Mouse (Mus musculus): Measurements from ENCODE around the gene Zfp616. TPM values are rescaled to one million over a fixed set of nuclear protein-coding genes. Genes with fewer than 3 reads are reported as not detected.
A peak's percentile ranks its signal among the peaks of the same experiment; 100 is the strongest.

Gene Zfp616
- total RNA-seq (2012; rRNA removed) = not detected in 2 replicates

DNA sequence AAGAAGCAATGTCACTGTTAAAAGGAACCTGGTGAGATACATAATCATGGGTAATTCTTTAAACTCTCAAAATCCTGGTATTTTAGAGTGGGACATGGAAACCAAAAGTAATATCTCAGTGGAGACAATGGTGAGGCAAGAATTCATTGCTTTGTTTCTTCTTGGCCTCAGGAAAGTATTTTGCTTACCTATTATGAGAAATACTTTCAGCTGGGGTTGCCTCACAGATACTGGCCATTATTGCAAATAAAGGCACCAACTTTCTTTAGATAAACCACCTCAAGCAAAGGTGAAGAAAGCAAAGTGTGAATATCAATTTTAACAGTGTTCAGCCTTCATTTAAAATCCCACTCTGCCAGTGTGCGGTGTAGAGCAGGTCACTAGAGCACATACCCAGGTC is at the start of gene Zfp616:
Gene Zfp616 (plus strand): TSS at position 301 of the 400 bp plus-strand sequence.
- H3K36me3 ChIP-seq (ENCODE audit: control insufficient read depth, insufficient read depth, low read length, poor library complexity, severe bottlenecking) = no peaks in the 10 kb centered on the region
- H3K9me3 ChIP-seq (ENCODE audit: control insufficient read depth, insufficient read depth, low read depth, low read length) = no peaks in the 10 kb centered on the region
- DNase-seq (ENCODE audit: low read depth, low spot score) = no peak
- H3K27ac ChIP-seq (ENCODE audit: insufficient read depth, low read depth, low read length, poor library complexity, severe bottlenecking) = no peak within 1 kb of the TSS
- H3K4me3 ChIP-seq (ENCODE audit: insufficient read depth in 1 of 2, low read depth in 1 of 2, low read length in 2 of 2, poor library complexity in 1 of 2, severe bottlenecking in 1 of 2) = no peak within 1 kb of the TSS
- H3K4me1 ChIP-seq (ENCODE audit: control insufficient read depth in 2 of 2, insufficient read depth in 2 of 2, low read length in 2 of 2, poor library complexity in 1 of 2) = no peaks in the 10 kb centered on the region
- in situ Hi-C loops (cut with MboI; ENCODE audit: low sequenced_read_pairs in 2 of 2, unreplicated experiment in 2 of 2) = no loop called here
- H3K9ac ChIP-seq (ENCODE audit: insufficient read depth, low read depth, low read length, poor library complexity, severe bottlenecking) = no peak within 1 kb of the TSS
- TF ChIP-seq ZNF384 (IDR thresholded peaks at IDR 0.05; ENCODE audit: low read depth, low read length) (no peak), HCFC1 (IDR thresholded peaks at IDR 0.05; ENCODE audit: borderline replicate concordance, insufficient read depth, low read length) (no peak), MAFK (IDR thresholded peaks at IDR 0.05; ENCODE audit: insufficient read depth, low read depth, low read length) (no peak), ZC3H11A (IDR thresholded peaks at IDR 0.05; ENCODE audit: borderline replicate concordance, low read depth, low read length) (no peak), CHD2 (IDR thresholded peaks at IDR 0.05; ENCODE audit: low read depth, low read length) (no peak)

GRCm38 (mm10) chr11:74051347-74051746 is 18.4 kb upstream of the Zfp616 start:
- TF ChIP-seq HCFC1 (IDR thresholded peaks at IDR 0.05; ENCODE audit: borderline replicate concordance, insufficient read depth, low read length) (no peak), ZNF384 (IDR thresholded peaks at IDR 0.05; ENCODE audit: low read depth, low read length) (no peak), CHD2 (IDR thresholded peaks at IDR 0.05; ENCODE audit: low read depth, low read length) (no peak), MAFK (IDR thresholded peaks at IDR 0.05; ENCODE audit: insufficient read depth, low read depth, low read length) (no peak), ZC3H11A (IDR thresholded peaks at IDR 0.05; ENCODE audit: borderline replicate concordance, low read depth, low read length) (no peak)
- peak; percentile 6 for DNase-seq (ENCODE audit: low read depth, low spot score)
- H3K4me3 ChIP-seq (ENCODE audit: insufficient read depth in 1 of 2, low read depth in 1 of 2, low read length in 2 of 2, poor library complexity in 1 of 2, severe bottlenecking in 1 of 2) = no peak overlapping the region
- no peak overlapping the region for H3K9ac ChIP-seq (ENCODE audit: insufficient read depth, low read depth, low read length, poor library complexity, severe bottlenecking)
- no peaks in the 10 kb centered on the region for H3K36me3 ChIP-seq (ENCODE audit: control insufficient read depth, insufficient read depth, low read length, poor library complexity, severe bottlenecking)
- no peaks in the 10 kb centered on the region for H3K9me3 ChIP-seq (ENCODE audit: control insufficient read depth, insufficient read depth, low read depth, low read length)
- no peaks in the 10 kb centered on the region for H3K4me1 ChIP-seq (ENCODE audit: control insufficient read depth in 2 of 2, insufficient read depth in 2 of 2, low read length in 2 of 2, poor library complexity in 1 of 2)
- no peak overlapping the region for H3K27ac ChIP-seq (ENCODE audit: insufficient read depth, low read depth, low read length, poor library complexity, severe bottlenecking)
- in situ Hi-C loops (cut with MboI; ENCODE audit: low sequenced_read_pairs in 2 of 2, unreplicated experiment in 2 of 2) = loop anchor here in 1 of 2 experiments (10.0 kb wide), 1 partner anchor 313 kb away; the partner anchor contains the start of gene Olfr412

DNA sequence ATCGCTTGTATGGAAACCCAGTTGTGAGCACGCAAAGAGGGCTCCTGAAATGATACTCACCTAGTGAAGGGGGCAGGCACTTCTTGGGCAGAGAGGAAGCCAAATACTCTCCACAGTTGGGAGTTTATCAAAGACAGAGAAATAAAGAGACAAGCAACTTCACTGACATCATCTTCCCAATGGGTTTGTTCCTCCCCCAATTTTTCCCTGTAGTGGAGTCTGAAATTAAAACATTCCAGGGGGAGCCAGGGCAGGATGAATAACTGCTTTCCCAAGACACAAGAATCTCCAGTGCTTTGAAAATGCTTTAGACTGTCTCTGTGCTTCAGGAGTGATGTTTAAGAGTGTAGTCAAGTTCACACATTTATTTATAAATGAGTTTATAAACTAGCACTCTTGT is 13.3 kb upstream of the Zfp616 start, which contains the start of the genes Olfr139 and Olfr399:
Gene Olfr139 (minus strand): TSS at position 101 of the 400 bp plus-strand sequence.
Gene Olfr399 (minus strand): TSS at position 165 of the 400 bp plus-strand sequence.
- in situ Hi-C loops (cut with MboI; ENCODE audit: low sequenced_read_pairs in 2 of 2, unreplicated experiment in 2 of 2) = loop anchor here in 1 of 2 experiments (10.0 kb wide), 1 partner anchor 308 kb away; the partner anchor contains the start of gene Olfr412
- Histone ChIP-seq H3K36me3 (ENCODE audit: control insufficient read depth, insufficient read depth, low read length, poor library complexity, severe bottlenecking) (no peaks in the 10 kb centered on the region), H3K4me3 (ENCODE audit: insufficient read depth in 1 of 2, low read depth in 1 of 2, low read length in 2 of 2, poor library complexity in 1 of 2, severe bottlenecking in 1 of 2) (no peak within 1 kb of the TSS), H3K27ac (ENCODE audit: insufficient read depth, low read depth, low read length, poor library complexity, severe bottlenecking) (no peak within 1 kb of the TSS), H3K9me3 (ENCODE audit: control insufficient read depth, insufficient read depth, low read depth, low read length) (no peaks in the 10 kb centered on the region), H3K9ac (ENCODE audit: insufficient read depth, low read depth, low read length, poor library complexity, severe bottlenecking) (no peak within 1 kb of the TSS), H3K4me1 (ENCODE audit: control insufficient read depth in 2 of 2, insufficient read depth in 2 of 2, low read length in 2 of 2, poor library complexity in 1 of 2) (no peaks in the 10 kb centered on the region)
- TF ChIP-seq CHD2 (IDR thresholded peaks at IDR 0.05; ENCODE audit: low read depth, low read length) (no peak), ZC3H11A (IDR thresholded peaks at IDR 0.05; ENCODE audit: borderline replicate concordance, low read depth, low read length) (no peak), MAFK (IDR thresholded peaks at IDR 0.05; ENCODE audit: insufficient read depth, low read depth, low read length) (no peak), ZNF384 (IDR thresholded peaks at IDR 0.05; ENCODE audit: low read depth, low read length) (no peak), HCFC1 (IDR thresholded peaks at IDR 0.05; ENCODE audit: borderline replicate concordance, insufficient read depth, low read length) (no peak)
- no peak for DNase-seq (ENCODE audit: low read depth, low spot score)

- in situ Hi-C loops (cut with MboI; ENCODE audit: low sequenced_read_pairs in 2 of 2, unreplicated experiment in 2 of 2) = no loop called here
- no peak overlapping the region for H3K4me3 ChIP-seq (ENCODE audit: insufficient read depth in 1 of 2, low read depth in 1 of 2, low read length in 2 of 2, poor library complexity in 1 of 2, severe bottlenecking in 1 of 2)
These were observed 31.0 kb downstream of the Zfp616 start for GRCm38 (mm10) chr11:74100724-74101123.

More at GRCm38 (mm10) chr11:74100724-74101123, 31.0 kb downstream of the Zfp616 start:
- TF ChIP-seq ZNF384 (IDR thresholded peaks at IDR 0.05; ENCODE audit: low read depth, low read length) = no peak
- TF ChIP-seq ZC3H11A (IDR thresholded peaks at IDR 0.05; ENCODE audit: borderline replicate concordance, low read depth, low read length) = no peak
- TF ChIP-seq CHD2 (IDR thresholded peaks at IDR 0.05; ENCODE audit: low read depth, low read length) = no peak
- TF ChIP-seq HCFC1 (IDR thresholded peaks at IDR 0.05; ENCODE audit: borderline replicate concordance, insufficient read depth, low read length) = no peak
- TF ChIP-seq MAFK (IDR thresholded peaks at IDR 0.05; ENCODE audit: insufficient read depth, low read depth, low read length) = no peak
- no peaks in the 10 kb centered on the region for H3K9me3 ChIP-seq (ENCODE audit: control insufficient read depth, insufficient read depth, low read depth, low read length)
- H3K9ac ChIP-seq (ENCODE audit: insufficient read depth, low read depth, low read length, poor library complexity, severe bottlenecking) = no peak overlapping the region
- no peak for DNase-seq (ENCODE audit: low read depth, low spot score)
- H3K27ac ChIP-seq (ENCODE audit: insufficient read depth, low read depth, low read length, poor library complexity, severe bottlenecking) = no peak overlapping the region
- H3K36me3 ChIP-seq (ENCODE audit: control insufficient read depth, insufficient read depth, low read length, poor library complexity, severe bottlenecking) = no peaks in the 10 kb centered on the region
- H3K4me1 ChIP-seq (ENCODE audit: control insufficient read depth in 2 of 2, insufficient read depth in 2 of 2, low read length in 2 of 2, poor library complexity in 1 of 2) = peaks cover 0 to 2% of the 10 kb centered on the region in 2 experiments; a peak in 1 of 4 replicates

All from ES-E14 (cell line).